Mouse (Mus musculus) bone marrow macrophage, adult 2 months (primary cell): ENCODE results near the gene Adipor2. TPM values are rescaled to one million over a fixed set of nuclear protein-coding genes. Genes with fewer than 3 reads are reported as not detected.
A peak's percentile ranks its signal among the peaks of the same experiment; 100 is the strongest.

Experiments
- H3K27ac ChIP-seq: 2 replicates; pipeline ENCODE4 v1.5.1; 2012; ENCODE audit warnings: low read depth, low read length; ENCODE audit not compliant: insufficient read depth
- H3K4me1 ChIP-seq: 2 replicates; pipeline ENCODE4 v1.6.1; 2012; ENCODE audit warnings: low read length; ENCODE audit not compliant: control insufficient read depth, insufficient read depth
- H3K4me3 ChIP-seq: 2 replicates; pipeline ENCODE4 v1.5.1; 2012; ENCODE audit warnings: mild to moderate bottlenecking, low read length, moderate library complexity; ENCODE audit not compliant: insufficient read depth
- CTCF ChIP-seq: IDR thresholded peaks from 2 replicates; pipeline ENCODE4 v1.5.1; 2012; ENCODE audit warnings: low read depth, mild to moderate bottlenecking, low read length, moderate library complexity
- POLR2A ChIP-seq: IDR thresholded peaks from 2 replicates; pipeline ENCODE4 v1.6.1; 2012; ENCODE audit warnings: mild to moderate bottlenecking, low read depth, low read length, borderline replicate concordance
- polyA plus RNA-seq: library from polyadenylated mRNA; stranded (reverse); fragments of >200 nt; gene quantifications from 2 replicates; pipeline ENCODE4 v1.2.4, GENCODE M21; 2012; ENCODE audit not compliant: missing spikeins, insufficient read depth, insufficient read length

Gene Adipor2
- polyA plus RNA-seq, 1 experiment: 71.2 TPM

GRCm38 (mm10) chr6:119395421-119396308, 21.8 kb downstream of the Adipor2 start:
- Histone ChIP-seq H3K27ac (peak overlapping the region; percentile 87), H3K4me3 (peak overlapping the region; percentile 6), H3K4me1 (peaks cover 14% of the 10 kb centered on the region)
- 0 out of 2 replicates have a peak, but pooled peaks have one; percentile 4 for TF ChIP-seq CTCF
- TF ChIP-seq POLR2A: no peak

- Histone ChIP-seq H3K4me1 (peaks cover 23% of the 10 kb centered on the region), H3K27ac (no peak overlapping the region)
- no peak for TF ChIP-seq POLR2A
- no peak for TF ChIP-seq CTCF
Measured at GRCm38 (mm10) chr6:119392836-119393235, 24.7 kb downstream of the Adipor2 start.

DNA sequence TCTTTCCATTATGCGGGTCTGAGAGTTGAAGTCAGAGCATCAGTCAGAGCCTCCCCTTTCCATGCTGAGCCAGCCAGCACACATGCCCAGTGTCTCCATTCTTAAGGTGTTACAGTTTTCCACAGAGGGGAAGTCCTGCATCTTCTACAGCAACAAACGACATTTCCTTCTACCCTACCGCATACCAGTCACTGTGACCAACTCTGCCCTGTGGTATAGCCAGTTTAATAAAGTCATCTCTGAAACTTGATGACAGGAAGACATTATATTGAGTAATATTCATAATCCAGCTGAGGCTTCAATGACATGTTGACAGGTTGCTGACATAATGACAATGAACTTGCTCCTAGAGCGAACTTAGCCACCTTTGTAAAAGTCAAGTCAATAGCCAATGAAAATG, 26.8 kb downstream of the Adipor2 start:
- TF ChIP-seq POLR2A: no peak
- H3K27ac ChIP-seq: no peak overlapping the region
- peaks cover 20% of the 10 kb centered on the region for H3K4me1 ChIP-seq
- H3K4me3 ChIP-seq: no peak overlapping the region

More at GRCm38 (mm10) chr6:119392836-119393235, 24.7 kb downstream of the Adipor2 start:
- H3K4me3 ChIP-seq: no peak overlapping the region

GRCm38 (mm10) chr6:119389089-119389488, 28.4 kb downstream of the Adipor2 start:
- H3K4me1 ChIP-seq: peaks cover 13% of the 10 kb centered on the region
- TF ChIP-seq POLR2A (no peak), CTCF (no peak)
- H3K4me3 ChIP-seq: peak overlapping the region; percentile 97
- peak overlapping the region; percentile 84 for H3K27ac ChIP-seq

- Histone ChIP-seq H3K4me1 (peaks cover 13% of the 10 kb centered on the region), H3K4me3 (peak overlapping the region; percentile 97), H3K27ac (peak overlapping the region; percentile 84)
- 0 out of 2 replicates have a peak, but pooled peaks have one; percentile 13 for TF ChIP-seq POLR2A
- TF ChIP-seq CTCF: no peak
Measured at GRCm38 (mm10) chr6:119388650-119389012, 28.9 kb downstream of the Adipor2 start.

DNA sequence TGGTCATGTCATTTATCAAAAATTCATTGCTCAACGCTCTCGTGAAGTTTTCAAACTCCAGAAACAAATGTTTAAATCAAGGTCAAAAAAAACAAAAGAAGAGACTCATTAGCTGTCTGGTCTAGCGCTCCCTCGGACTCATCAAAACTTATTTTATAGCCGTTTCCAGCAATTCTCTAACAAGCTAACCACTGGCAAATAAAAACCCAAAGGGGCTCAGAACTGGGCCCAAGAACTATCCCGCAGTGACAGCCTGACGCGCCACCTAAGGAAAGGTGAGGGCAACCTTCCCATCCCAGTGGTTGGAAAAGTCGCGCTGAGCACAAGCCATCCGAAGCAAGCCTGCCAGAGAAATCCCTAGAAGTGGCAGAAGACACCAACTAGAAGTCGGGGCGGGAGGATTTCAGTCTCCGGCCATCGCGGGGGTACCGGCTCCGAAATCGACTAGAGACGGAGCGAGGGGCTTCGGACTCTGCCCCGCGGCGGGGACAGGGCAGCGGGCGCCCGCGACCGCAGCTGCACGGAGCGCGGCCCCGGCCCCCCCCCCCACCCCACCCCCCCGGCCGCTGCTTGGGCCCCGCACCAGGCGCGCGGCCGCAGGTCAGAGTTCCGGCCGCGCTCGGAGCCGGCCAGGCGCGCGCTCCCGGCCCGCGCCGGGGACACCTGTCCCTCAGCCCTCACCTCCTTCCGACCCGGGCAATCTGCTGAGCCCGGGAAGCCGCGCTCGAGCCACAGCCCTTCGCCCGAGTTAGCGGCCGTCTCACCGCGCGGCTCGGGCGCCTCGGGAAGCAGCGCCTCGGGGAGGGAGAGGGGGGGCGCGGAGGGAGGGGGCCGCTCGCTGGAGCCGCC, 29.5 kb downstream of the Adipor2 start:
- TF ChIP-seq POLR2A (no peak), CTCF (no peak)
- Histone ChIP-seq H3K4me3 (peak overlapping the region; percentile 91), H3K27ac (peak overlapping the region; percentile 53), H3K4me1 (peaks cover 13% of the 10 kb centered on the region)

- peak overlapping the region; percentile 91; the same call in 1 of the 2 replicates for H3K4me3 ChIP-seq
- TF ChIP-seq CTCF: no peak
- H3K4me1 ChIP-seq: peaks cover 13% of the 10 kb centered on the region
- H3K27ac ChIP-seq: no peak overlapping the region
Measured at GRCm38 (mm10) chr6:119386821-119387220, 30.7 kb downstream of the Adipor2 start.

DNA sequence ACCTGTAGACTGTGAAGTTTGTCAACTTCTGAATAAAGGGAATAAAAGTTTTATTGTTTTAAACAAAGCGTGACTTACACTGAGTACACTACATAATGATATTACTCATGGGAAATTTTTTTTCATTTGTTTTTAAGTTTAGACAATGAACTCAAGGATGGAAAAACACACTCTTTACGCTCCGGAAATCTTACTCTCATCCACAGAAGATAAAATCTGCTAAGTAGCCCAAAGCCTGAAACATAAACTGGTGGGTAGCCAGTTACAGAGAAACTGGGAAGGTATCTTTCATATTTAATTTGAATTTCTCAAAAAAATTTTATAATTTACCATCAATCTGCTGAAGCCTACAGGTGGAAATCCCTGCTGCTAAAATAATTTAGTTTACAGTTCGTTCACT, 31.1 kb downstream of the Adipor2 start:
- Histone ChIP-seq H3K4me3 (no peak overlapping the region), H3K27ac (no peak overlapping the region), H3K4me1 (peaks cover 13% of the 10 kb centered on the region)
- TF ChIP-seq POLR2A (no peak), CTCF (no peak)

DNA sequence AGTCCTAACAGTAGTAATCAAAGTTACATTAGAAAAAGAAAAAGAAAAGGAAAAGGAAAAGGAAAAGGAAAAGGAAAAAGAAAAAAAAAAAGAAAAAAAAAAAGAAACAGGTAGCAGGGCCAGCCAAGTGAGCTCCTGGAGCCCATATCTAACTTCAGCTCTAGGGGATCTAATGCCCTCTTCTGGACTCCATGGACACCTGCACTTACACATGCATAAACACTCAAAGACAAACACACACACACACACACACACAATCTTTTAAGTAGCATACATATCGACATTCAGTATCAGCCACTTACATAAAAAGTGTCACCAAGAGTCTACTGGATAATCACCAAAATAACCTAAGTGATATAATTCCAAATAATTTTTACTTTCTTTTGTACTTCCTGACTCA, 31.8 kb downstream of the Adipor2 start:
- Histone ChIP-seq H3K27ac (no peak overlapping the region), H3K4me3 (no peak overlapping the region), H3K4me1 (peaks cover 13% of the 10 kb centered on the region)
- no peak for TF ChIP-seq CTCF
- TF ChIP-seq POLR2A: no peak

- Histone ChIP-seq H3K4me3 (no peak overlapping the region), H3K27ac (no peak overlapping the region), H3K4me1 (peaks cover 35% of the 10 kb centered on the region)
- TF ChIP-seq CTCF: no peak
- no peak for TF ChIP-seq POLR2A
Measured at GRCm38 (mm10) chr6:119378631-119379030, 38.9 kb downstream of the Adipor2 start.
